Mouse (Mus musculus): Measurements from ENCODE around the gene Sh3gl2.
A peak's percentile ranks its signal among the peaks of the same experiment; 100 is the strongest.

Gene Sh3gl2

GRCm38 (mm10) chr4:85420429-85420828, 215.5 kb downstream of the Sh3gl2 start:
- no peak for DNase-seq

GRCm38 (mm10) chr4:85426211-85426610, 221.3 kb downstream of the Sh3gl2 start:
- DNase-seq, result no peak

- DNase-seq, result no peak
These were observed 227.9 kb downstream of the Sh3gl2 start for GRCm38 (mm10) chr4:85432786-85433185.

- no peak for DNase-seq
These were observed 229.8 kb downstream of the Sh3gl2 start for GRCm38 (mm10) chr4:85434734-85435133.

GRCm38 (mm10) chr4:85438813-85439212, 233.9 kb downstream of the Sh3gl2 start:
- no peak for DNase-seq

GRCm38 (mm10) chr4:85483586-85483985, 278.7 kb downstream of the Sh3gl2 start:
- no peak for DNase-seq

GRCm38 (mm10) chr4:85486316-85486946, 281.5 kb downstream of the Sh3gl2 start:
- DNase-seq, result no peak

GRCm38 (mm10) chr4:85505718-85506117, 300.8 kb downstream of the Sh3gl2 start:
- DNase-seq, result no peak

GRCm38 (mm10) chr4:85506976-85507375, 302.1 kb downstream of the Sh3gl2 start:
- DNase-seq, result no peak

GRCm38 (mm10) chr4:85507491-85507890, 302.6 kb downstream of the Sh3gl2 start:
- no peak for DNase-seq

- no peak for DNase-seq
These were observed 308.4 kb downstream of the Sh3gl2 start for GRCm38 (mm10) chr4:85513288-85513687.

- DNase-seq, result no peak
These were observed 308.9 kb downstream of the Sh3gl2 start, which contains the start of gene Adamtsl1 for GRCm38 (mm10) chr4:85513792-85514191. Adamtsl1 (plus strand) TSS chr4:85514172.

- peak; percentile 2 for DNase-seq
These were observed 309.3 kb downstream of the Sh3gl2 start for GRCm38 (mm10) chr4:85514205-85514681.

- DNase-seq, result no peak
These were observed 322.1 kb downstream of the Sh3gl2 start for GRCm38 (mm10) chr4:85526966-85527566.

GRCm38 (mm10) chr4:85529852-85530251, 324.9 kb downstream of the Sh3gl2 start:
- no peak for DNase-seq

GRCm38 (mm10) chr4:85539677-85540076, 334.8 kb downstream of the Sh3gl2 start:
- DNase-seq, result no peak

GRCm38 (mm10) chr4:85543221-85543620, 338.3 kb downstream of the Sh3gl2 start:
- no peak for DNase-seq

- DNase-seq, result no peak
These were observed 349.8 kb downstream of the Sh3gl2 start for GRCm38 (mm10) chr4:85554696-85555095.

GRCm38 (mm10) chr4:85559753-85560152, 354.8 kb downstream of the Sh3gl2 start:
- no peak for DNase-seq

GRCm38 (mm10) chr4:85585426-85585825, 380.5 kb downstream of the Sh3gl2 start:
- no peak for DNase-seq

- no peak for DNase-seq
These were observed 384.0 kb downstream of the Sh3gl2 start for GRCm38 (mm10) chr4:85588928-85589327.

- DNase-seq, result no peak
These were observed 386.1 kb downstream of the Sh3gl2 start for GRCm38 (mm10) chr4:85591037-85591436.

GRCm38 (mm10) chr4:85594159-85594558, 389.2 kb downstream of the Sh3gl2 start:
- no peak for DNase-seq

- no peak for DNase-seq
These were observed 408.4 kb downstream of the Sh3gl2 start for GRCm38 (mm10) chr4:85613331-85613730.

- no peak for DNase-seq
These were observed 413.8 kb downstream of the Sh3gl2 start for GRCm38 (mm10) chr4:85618746-85619145.

All from kidney, adult 11 months (tissue).